Mouse (Mus musculus): ENCODE measurements around the gene Rbm20.
A peak's percentile ranks its signal among the peaks of the same experiment; 100 is the strongest.
"Not testable (repeated sequence)": the region's sequence is repeated elsewhere in the genome, so short reads cannot be mapped to it uniquely, and the experiment has no call there.

The Rbm20 gene

GRCm38 (mm10) chr19:53903507-53904321 is 226.6 kb downstream of the Rbm20 start:
- DNase-seq (ENCODE audit: low read depth) = peak; percentile 79

- peak; percentile 41 for DNase-seq (ENCODE audit: low read depth)
These were observed 227.9 kb downstream of the Rbm20 start for GRCm38 (mm10) chr19:53904833-53905480.

DNA sequence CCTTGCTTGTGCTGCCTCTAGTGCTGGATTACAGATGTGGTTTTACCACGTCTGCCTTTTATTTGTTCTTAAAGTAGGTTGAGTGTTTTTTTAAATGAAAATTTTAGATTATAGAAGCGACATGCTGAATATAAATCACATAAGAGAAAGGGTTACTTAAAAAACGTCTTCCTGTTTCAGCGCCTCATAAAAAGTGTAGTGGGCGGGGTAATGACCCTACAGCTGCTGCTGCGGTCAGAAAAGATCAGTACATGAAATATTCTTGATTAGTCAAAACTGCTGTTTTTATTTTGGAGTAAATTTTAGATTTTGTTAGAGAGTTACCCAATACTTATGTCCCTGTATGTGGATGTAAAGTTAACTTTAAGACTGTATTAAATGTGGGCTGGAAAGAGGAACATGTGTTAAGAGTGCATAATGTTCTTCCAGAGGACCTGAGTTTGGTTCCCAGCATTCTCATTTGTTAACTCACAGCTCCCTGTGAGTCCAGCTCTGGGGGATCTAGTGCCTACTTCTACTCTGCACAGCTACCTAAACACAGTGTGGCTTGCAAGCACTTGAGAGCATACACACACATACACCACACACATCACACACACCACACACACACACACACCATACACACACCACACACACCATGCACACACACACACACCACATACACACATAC is 229.1 kb downstream of the Rbm20 start:
- peak; percentile 62 for DNase-seq (ENCODE audit: low read depth)

GRCm38 (mm10) chr19:53906703-53907070 is 229.6 kb downstream of the Rbm20 start:
- not testable (repeated sequence) for DNase-seq (ENCODE audit: low read depth)

GRCm38 (mm10) chr19:53914950-53915349 is 237.8 kb downstream of the Rbm20 start:
- DNase-seq (ENCODE audit: low read depth) = no peak
